Mouse (Mus musculus) midbrain, embryonic 15.5 days (tissue): ENCODE measurements around the gene Fga. TPM values are rescaled to one million over a fixed set of nuclear protein-coding genes. Genes with fewer than 3 reads are reported as not detected.

Source experiments
- ATAC-seq: fragments of 200-750 bp; cut with Nextera tagmentation; replicated peaks from 2 replicates; pipeline ENCODE4 v1.8.0; 2017; ENCODE audit warnings: moderate TSS enrichment
- H3K27ac ChIP-seq: fragments of 300-500 bp; sonication (generic); 2 replicates; pipeline ENCODE4 v1.5.1; 2015; ENCODE audit warnings: mild to moderate bottlenecking, inconsistent platforms
- H3K27me3 ChIP-seq: fragments of 300-500 bp; sonication (generic); replicated peaks from 2 replicates; pipeline ENCODE4 v1.6.1; 2015; ENCODE audit warnings: inconsistent platforms
- H3K36me3 ChIP-seq: fragments of 300-500 bp; sonication (generic); replicated peaks from 2 replicates; pipeline ENCODE4 v1.6.1; 2015; ENCODE audit warnings: inconsistent platforms
- H3K4me1 ChIP-seq: fragments of 300-500 bp; sonication (generic); 2 replicates; pipeline ENCODE4 v1.6.1; 2015; ENCODE audit warnings: inconsistent platforms
- H3K4me2 ChIP-seq: fragments of 300-500 bp; sonication (generic); 2 replicates; pipeline ENCODE4 v1.6.1; 2015; ENCODE audit warnings: inconsistent platforms, mild to moderate bottlenecking, moderate library complexity
- H3K4me3 ChIP-seq: fragments of 300-500 bp; sonication (generic); 2 replicates; pipeline ENCODE4 v1.5.1; 2015; ENCODE audit warnings: mild to moderate bottlenecking, inconsistent platforms
- H3K9ac ChIP-seq: fragments of 300-500 bp; sonication (generic); 2 replicates; pipeline ENCODE4 v1.6.1; 2015; ENCODE audit warnings: mild to moderate bottlenecking, inconsistent platforms
- H3K9me3 ChIP-seq: fragments of 300-500 bp; sonication (generic); 2 replicates; pipeline ENCODE4 v1.6.1; 2016; ENCODE audit warnings: inconsistent platforms
- WGBS: fragments of 180-500 bp; shearing (Covaris S2); methylation state at CpG from one replicate; pipeline ENCODE4 v1.1.7; 2015; ENCODE audit warnings: mixed read lengths; 5-methylcytosine and 5-hydroxymethylcytosine counted together
- polyA plus RNA-seq: library from polyadenylated mRNA; unstranded; fragments of >200 nt; fragmentation: Nextera tagmentation; extraction: Ambion mirVana; gene quantifications from 2 replicates; pipeline ENCODE4 v1.2.1, GENCODE M21; 2015

Fga gene
- polyA plus RNA-seq, 1 experiment from 2014 or later = not detected

- H3K4me1 ChIP-seq = peaks cover 13% of the 10 kb centered on the region
- H3K36me3 ChIP-seq = peaks cover 37% of the 10 kb centered on the region
- ATAC-seq = no peak
- H3K9me3 ChIP-seq = no peaks in the 10 kb centered on the region
- 97% methylated on average over 2 of the region's 2 CpGs for WGBS
- no peak overlapping the region for H3K9ac ChIP-seq
- H3K27me3 ChIP-seq = no peaks in the 10 kb centered on the region
- no peak overlapping the region; the same call in 1 of the 2 replicates for H3K4me3 ChIP-seq
- no peak overlapping the region for H3K27ac ChIP-seq
- H3K4me2 ChIP-seq = no peak overlapping the region
Observed at GRCm38 (mm10) chr3:83057046-83057445, 31.2 kb downstream of the Fga start.

- Histone ChIP-seq H3K4me2 (no peak overlapping the region), H3K9ac (no peak overlapping the region), H3K27me3 (no peaks in the 10 kb centered on the region), H3K27ac (no peak overlapping the region), H3K9me3 (no peaks in the 10 kb centered on the region), H3K4me3 (no peak overlapping the region), H3K4me1 (no peaks in the 10 kb centered on the region), H3K36me3 (peaks cover 68% of the 10 kb centered on the region)
- ATAC-seq = no peak
- WGBS = 93% methylated on average over 9 of the region's 9 CpGs
Observed at GRCm38 (mm10) chr3:83067920-83068319, 42.0 kb downstream of the Fga start.

GRCm38 (mm10) chr3:83068869-83069268, 43.0 kb downstream of the Fga start:
- no peak for ATAC-seq
- Histone ChIP-seq H3K4me1 (no peaks in the 10 kb centered on the region), H3K27ac (no peak overlapping the region), H3K27me3 (no peaks in the 10 kb centered on the region), H3K9ac (no peak overlapping the region), H3K9me3 (no peaks in the 10 kb centered on the region), H3K4me2 (no peak overlapping the region), H3K4me3 (no peak overlapping the region), H3K36me3 (peaks cover 62% of the 10 kb centered on the region)
- 96% methylated on average over 13 of the region's 13 CpGs for WGBS

GRCm38 (mm10) chr3:83070231-83070630, 44.4 kb downstream of the Fga start:
- Histone ChIP-seq H3K9ac (no peak overlapping the region), H3K4me3 (no peak overlapping the region), H3K27ac (no peak overlapping the region), H3K36me3 (peaks cover 60% of the 10 kb centered on the region), H3K4me2 (no peak overlapping the region), H3K9me3 (no peaks in the 10 kb centered on the region), H3K27me3 (no peaks in the 10 kb centered on the region), H3K4me1 (no peaks in the 10 kb centered on the region)
- WGBS = 90% methylated on average over 4 of the region's 4 CpGs
- no peak for ATAC-seq

GRCm38 (mm10) chr3:83076563-83076962, 50.7 kb downstream of the Fga start:
- no peaks in the 10 kb centered on the region for H3K9me3 ChIP-seq
- no peak overlapping the region for H3K9ac ChIP-seq
- H3K27me3 ChIP-seq = no peaks in the 10 kb centered on the region
- peaks cover 6% of the 10 kb centered on the region for H3K4me1 ChIP-seq
- H3K36me3 ChIP-seq = peaks cover 10% of the 10 kb centered on the region
- 18% methylated on average over 3 of the region's 3 CpGs for WGBS
- H3K4me3 ChIP-seq = no peak overlapping the region
- peak; percentile 48; the same call in 1 of the 2 replicates for ATAC-seq
- H3K4me2 ChIP-seq = no peak overlapping the region
- no peak overlapping the region for H3K27ac ChIP-seq

- H3K27me3 ChIP-seq = no peaks in the 10 kb centered on the region
- peaks cover 6% of the 10 kb centered on the region for H3K4me1 ChIP-seq
- H3K27ac ChIP-seq = no peak overlapping the region
- peak; percentile 70; the same call in 1 of the 2 replicates for ATAC-seq
- 5% methylated on average over 11 of the region's 11 CpGs for WGBS
- H3K9ac ChIP-seq = no peak overlapping the region
- H3K9me3 ChIP-seq = no peaks in the 10 kb centered on the region
- no peaks in the 10 kb centered on the region for H3K36me3 ChIP-seq
- H3K4me3 ChIP-seq = peak overlapping the region; percentile 17; the same call in 1 of the 2 replicates
- peak overlapping the region; percentile 46 for H3K4me2 ChIP-seq
Observed at GRCm38 (mm10) chr3:83080567-83081055, 54.7 kb downstream of the Fga start.

Other genes starting within 250 kb of the Fga start
- gene Rbm46, start 149.6 kb upstream of the Fga start, polyA plus RNA-seq = 1.6 and 1.8 TPM in 2 replicates
- gene Lrat, start 122.1 kb upstream of the Fga start, polyA plus RNA-seq = 0.15 and 0.31 TPM in 2 replicates
- 0.09 and 3.4 TPM in 2 replicates for gene Fgg, start 18.4 kb upstream of the Fga start, polyA plus RNA-seq
- 0.51 TPM in 1 of 2 replicates, not detected in the other for gene Fgb, start 23.8 kb downstream of the Fga start, polyA plus RNA-seq
- 104 and 108 TPM in 2 replicates for gene Plrg1, start 29.4 kb downstream of the Fga start, polyA plus RNA-seq
- 0.83 and 0.92 TPM in 2 replicates for gene Dchs2, start 101.9 kb downstream of the Fga start, polyA plus RNA-seq